Mouse (Mus musculus) ES-Bruce4 (cell line): ENCODE measurements at regions not wholly inside any gene's neighbourhood (a gene's known extent, or its start where the extent isn't known, plus 50 kb on each side); places are given as distances from the start of the nearest gene placed in this dataset.

ENCODE experiments used
- H3K27ac ChIP-seq: 2 replicates; pipeline ENCODE4 v1.5.1; 2012; ENCODE audit warnings: low read length, inconsistent platforms; ENCODE audit not compliant: insufficient read depth
- H3K27me3 ChIP-seq: 2 replicates; pipeline ENCODE4 v1.6.1; 2012; ENCODE audit warnings: mild to moderate bottlenecking, low read length, inconsistent platforms; ENCODE audit not compliant: control insufficient read depth, poor library complexity, insufficient read depth, severe bottlenecking
- H3K36me3 ChIP-seq: 2 replicates; pipeline ENCODE4 v1.6.1; 2012; ENCODE audit warnings: inconsistent platforms, mild to moderate bottlenecking, low read length, moderate library complexity; ENCODE audit not compliant: control insufficient read depth, poor library complexity, insufficient read depth, severe bottlenecking
- H3K4me1 ChIP-seq: one replicate; pipeline ENCODE4 v1.8.1; 2011; ENCODE audit warnings: low read length; ENCODE audit not compliant: control insufficient read depth, insufficient read depth
- H3K4me3 ChIP-seq: 2 replicates; pipeline ENCODE4 v1.5.1; 2011; ENCODE audit warnings: low read depth, mild to moderate bottlenecking, low read length
- H3K9ac ChIP-seq: 2 replicates; pipeline ENCODE4 v1.6.1; 2012; ENCODE audit warnings: low read depth, mild to moderate bottlenecking, inconsistent platforms; ENCODE audit not compliant: poor library complexity, severe bottlenecking
- H3K9me3 ChIP-seq: replicated peaks from 2 replicates; pipeline ENCODE4 v1.6.1; 2012; ENCODE audit warnings: mild to moderate bottlenecking, low read length, inconsistent platforms; ENCODE audit not compliant: control insufficient read depth, poor library complexity, insufficient read depth, severe bottlenecking
- CTCF ChIP-seq: IDR thresholded peaks from one replicate; pipeline ENCODE4 v1.8.1; 2011; ENCODE audit warnings: low read depth, low read length
- EP300 ChIP-seq: IDR thresholded peaks from 2 replicates; pipeline ENCODE4 v1.6.1; 2011; ENCODE audit warnings: low read depth, low read length; ENCODE audit not compliant: insufficient read depth
- POLR2A ChIP-seq: IDR thresholded peaks from one replicate; pipeline ENCODE4 v1.8.1; 2011; ENCODE audit warnings: low read length; ENCODE audit not compliant: insufficient read depth

- no peaks in the 10 kb centered on the region for H3K36me3 ChIP-seq
- H3K27me3 ChIP-seq = no peaks in the 10 kb centered on the region
- no peaks in the 10 kb centered on the region for H3K4me1 ChIP-seq
- no peak overlapping the region for H3K4me3 ChIP-seq
- H3K27ac ChIP-seq = no peak overlapping the region
- no peaks in the 10 kb centered on the region for H3K9me3 ChIP-seq
- TF ChIP-seq EP300 (no peak), POLR2A (no peak), CTCF (no peak)
- no peak overlapping the region for H3K9ac ChIP-seq
These were observed 218.9 kb upstream of the Atp2b1 start for GRCm38 (mm10) chr10:98695371-98695725.

DNA sequence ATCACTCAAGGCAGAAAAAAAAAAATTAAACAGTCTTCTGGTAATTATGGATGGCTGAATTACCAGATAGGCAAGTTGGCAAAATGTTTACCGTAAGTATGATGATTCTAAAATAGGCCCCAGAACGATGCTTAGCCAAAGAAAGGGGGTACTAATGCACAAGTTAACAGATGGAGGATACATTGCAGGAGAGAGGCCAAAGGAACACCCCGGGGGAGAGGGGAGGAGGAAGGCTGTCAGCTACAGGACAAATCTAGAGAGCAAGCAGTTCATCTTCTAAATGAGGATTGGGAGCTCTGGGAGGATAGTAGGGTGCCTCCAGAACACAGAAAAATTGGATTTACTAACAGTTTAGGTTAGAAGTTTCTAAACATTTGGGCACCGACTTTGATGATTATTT is 216.3 kb upstream of the Atp2b1 start:
- no peaks in the 10 kb centered on the region for H3K27me3 ChIP-seq
- H3K9ac ChIP-seq = no peak overlapping the region
- TF ChIP-seq POLR2A = no peak
- no peak for TF ChIP-seq CTCF
- TF ChIP-seq EP300 = no peak
- no peaks in the 10 kb centered on the region for H3K4me1 ChIP-seq
- H3K27ac ChIP-seq = no peak overlapping the region
- H3K9me3 ChIP-seq = no peaks in the 10 kb centered on the region
- no peaks in the 10 kb centered on the region for H3K36me3 ChIP-seq
- no peak overlapping the region for H3K4me3 ChIP-seq

DNA sequence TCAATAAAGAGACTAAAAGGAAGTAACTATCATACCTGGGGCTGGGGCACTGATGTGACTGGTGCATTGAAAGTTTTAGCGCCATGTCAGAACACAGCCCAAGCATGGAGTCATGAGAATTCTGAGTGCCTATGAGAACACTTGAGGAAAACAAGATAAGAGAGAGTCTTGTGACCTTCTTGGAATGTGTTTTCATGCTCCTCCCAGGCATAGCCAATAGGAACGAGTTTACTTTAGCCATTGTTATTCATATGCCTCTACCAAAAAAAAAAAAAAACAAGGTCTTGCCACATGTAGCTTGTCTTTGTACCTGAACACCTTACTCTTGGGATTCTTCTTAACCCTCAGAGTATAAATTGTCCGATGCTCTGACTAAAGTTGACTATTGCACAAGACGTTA is 214.6 kb upstream of the Atp2b1 start:
- Histone ChIP-seq H3K36me3 (no peaks in the 10 kb centered on the region), H3K9ac (no peak overlapping the region), H3K9me3 (no peaks in the 10 kb centered on the region), H3K4me3 (no peak overlapping the region), H3K27ac (no peak overlapping the region), H3K27me3 (no peaks in the 10 kb centered on the region), H3K4me1 (no peaks in the 10 kb centered on the region)
- TF ChIP-seq EP300 (no peak), CTCF (no peak), POLR2A (no peak)

GRCm38 (mm10) chr10:98700407-98700806 is 213.8 kb upstream of the Atp2b1 start:
- Histone ChIP-seq H3K4me3 (no peak overlapping the region), H3K9ac (no peak overlapping the region), H3K9me3 (no peaks in the 10 kb centered on the region), H3K4me1 (no peaks in the 10 kb centered on the region), H3K27me3 (no peaks in the 10 kb centered on the region), H3K36me3 (no peaks in the 10 kb centered on the region), H3K27ac (no peak overlapping the region)
- TF ChIP-seq EP300 (no peak), POLR2A (no peak), CTCF (no peak)

- Histone ChIP-seq H3K4me3 (no peak overlapping the region), H3K27ac (no peak overlapping the region), H3K36me3 (no peaks in the 10 kb centered on the region), H3K4me1 (no peaks in the 10 kb centered on the region), H3K27me3 (no peaks in the 10 kb centered on the region), H3K9me3 (no peaks in the 10 kb centered on the region), H3K9ac (no peak overlapping the region)
- no peak for TF ChIP-seq EP300
- TF ChIP-seq POLR2A = no peak
- TF ChIP-seq CTCF = no peak
These were observed 212.9 kb upstream of the Atp2b1 start for GRCm38 (mm10) chr10:98701285-98701684.

- no peak overlapping the region for H3K27ac ChIP-seq
- no peaks in the 10 kb centered on the region for H3K4me1 ChIP-seq
- H3K4me3 ChIP-seq = no peak overlapping the region
- TF ChIP-seq EP300 (no peak), POLR2A (no peak), CTCF (no peak)
- H3K36me3 ChIP-seq = no peaks in the 10 kb centered on the region
- no peaks in the 10 kb centered on the region for H3K9me3 ChIP-seq
- no peaks in the 10 kb centered on the region for H3K27me3 ChIP-seq
- no peak overlapping the region for H3K9ac ChIP-seq
These were observed 211.6 kb upstream of the Atp2b1 start for GRCm38 (mm10) chr10:98702470-98703215.
